Mouse (Mus musculus): ENCODE measurements around the gene Daam2. TPM values are rescaled to one million over a fixed set of nuclear protein-coding genes. Genes with fewer than 3 reads are reported as not detected.

Daam2 gene
- polyA plus RNA-seq, 1 experiment: not detected

DNA sequence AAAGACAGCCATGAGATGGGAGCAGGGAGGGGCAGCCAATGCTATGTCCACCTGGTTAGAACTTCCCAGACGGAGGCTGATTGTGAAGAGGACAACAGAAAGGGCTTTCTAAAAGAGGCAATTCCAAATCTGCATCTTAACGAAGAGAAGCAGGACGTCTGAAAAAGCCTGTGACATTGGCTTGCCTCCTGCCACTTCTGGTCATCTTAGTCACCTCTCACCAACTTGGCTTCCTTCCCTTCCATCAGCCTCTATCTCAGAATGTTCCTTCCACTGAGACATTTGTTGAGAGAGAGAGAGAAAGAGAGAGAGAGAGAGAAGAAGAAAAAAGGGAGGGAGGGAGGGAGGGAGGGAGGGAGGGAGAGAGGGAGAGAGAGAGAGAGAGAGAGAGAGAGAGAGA lies 47.1 kb downstream of the Daam2 start:
- TF ChIP-seq GATA1 (IDR thresholded peaks at IDR 0.05; ENCODE audit: low read length): no peak

GRCm38 (mm10) chr17:49515678-49516077 lies 48.5 kb downstream of the Daam2 start:
- TF ChIP-seq GATA1 (IDR thresholded peaks at IDR 0.05; ENCODE audit: low read length): no peak

DNA sequence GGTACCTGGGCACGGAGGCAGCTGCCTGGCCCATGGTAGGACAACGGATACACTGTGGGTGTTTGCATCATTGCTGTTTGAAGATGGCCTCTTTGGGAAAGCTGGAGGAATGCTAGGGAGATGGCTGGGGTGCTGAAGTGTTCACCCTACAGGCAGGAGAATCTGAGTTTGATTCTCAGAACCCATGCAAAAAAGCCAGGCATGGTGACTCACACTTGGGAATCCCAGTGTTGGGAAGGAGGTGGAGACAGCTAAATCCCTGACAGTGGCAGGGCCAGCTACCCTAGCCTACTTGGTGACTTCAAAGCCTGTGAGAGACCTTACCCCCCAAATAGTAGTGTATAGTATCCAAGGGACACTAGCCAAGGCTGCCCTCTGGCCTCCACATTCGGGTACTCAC lies 49.0 kb downstream of the Daam2 start:
- TF ChIP-seq GATA1 (IDR thresholded peaks at IDR 0.05; ENCODE audit: low read length): no peak

DNA sequence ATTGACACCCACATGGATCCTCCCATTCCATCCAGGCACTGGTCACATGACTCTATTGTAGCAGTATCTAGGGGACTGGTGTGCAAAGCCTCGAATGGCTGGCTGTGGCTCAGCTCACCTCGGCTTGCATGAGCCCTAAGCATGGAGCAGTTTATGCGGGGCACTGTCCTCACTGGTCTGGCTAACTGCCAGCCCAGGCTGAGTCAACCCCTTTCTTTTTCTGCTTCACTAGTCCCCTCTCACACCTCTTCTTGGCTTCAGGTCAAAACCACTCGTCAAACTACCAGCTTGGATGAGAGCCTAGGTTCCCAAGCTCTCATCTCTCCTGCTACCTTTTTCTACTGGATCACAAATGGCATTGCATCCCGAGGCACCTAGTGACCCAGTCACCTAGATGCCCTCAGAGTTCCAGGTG lies 51.5 kb downstream of the Daam2 start:
- TF ChIP-seq GATA1 (IDR thresholded peaks at IDR 0.05; ENCODE audit: low read length): no peak

DNA sequence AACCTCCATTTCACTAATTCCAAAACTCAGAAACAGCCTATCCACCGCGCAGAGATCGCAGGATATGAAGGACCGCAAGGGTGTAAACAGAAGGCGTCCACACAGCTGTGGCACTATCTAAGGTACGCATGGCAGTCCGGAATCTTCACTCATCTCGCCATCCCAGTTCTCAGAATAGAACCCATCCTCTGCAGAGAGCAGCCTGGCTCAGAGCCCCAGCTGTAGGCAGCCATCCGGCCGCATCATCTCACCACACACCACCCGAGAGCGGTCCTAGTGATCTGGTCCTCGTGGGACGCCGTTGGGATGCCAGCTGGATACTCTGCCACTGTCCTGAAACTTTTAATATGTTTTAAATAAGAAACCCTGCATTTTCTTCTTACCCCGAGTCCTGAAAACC lies 54.7 kb downstream of the Daam2 start:
- TF ChIP-seq GATA1 (IDR thresholded peaks at IDR 0.05; ENCODE audit: low read length): no peak

DNA sequence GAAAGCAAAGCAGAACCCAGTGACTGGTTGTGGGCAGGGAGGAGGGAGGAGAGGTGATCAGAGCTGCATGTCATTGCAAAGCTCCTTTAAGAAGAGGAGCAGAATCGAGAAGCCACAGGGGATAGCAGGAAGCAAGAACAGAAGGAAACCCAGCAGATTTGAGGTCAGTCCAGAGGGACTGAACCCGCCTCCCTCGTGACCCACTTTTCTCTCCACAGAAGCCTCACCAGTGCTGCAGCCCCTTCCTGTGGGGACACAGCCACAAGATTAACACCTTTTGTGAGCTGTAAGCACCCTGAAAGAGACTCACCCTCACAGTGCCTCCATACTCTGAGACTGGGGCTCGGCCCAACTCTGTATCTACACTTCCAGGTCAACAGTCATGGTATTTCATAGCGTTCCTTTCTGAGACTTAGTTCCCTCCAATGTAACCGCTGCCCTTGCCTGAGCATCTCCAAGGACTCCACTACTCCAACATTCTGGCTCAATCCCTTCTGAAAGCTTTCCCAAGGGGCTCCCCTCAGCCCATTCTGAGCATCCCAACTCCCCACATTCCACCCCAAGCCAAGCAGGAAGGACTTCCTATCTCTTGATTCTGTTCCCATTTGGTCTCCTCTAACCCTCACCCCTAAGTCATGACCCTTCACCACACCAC lies 60.8 kb downstream of the Daam2 start:
- no peak for TF ChIP-seq GATA1 (IDR thresholded peaks at IDR 0.05; ENCODE audit: low read length)

- no peak for TF ChIP-seq GATA1 (IDR thresholded peaks at IDR 0.05; ENCODE audit: low read length)
Measured at GRCm38 (mm10) chr17:49500234-49500633, 63.9 kb downstream of the Daam2 start.

GRCm38 (mm10) chr17:49499635-49500034 lies 64.5 kb downstream of the Daam2 start:
- no peak for TF ChIP-seq GATA1 (IDR thresholded peaks at IDR 0.05; ENCODE audit: low read length)

DNA sequence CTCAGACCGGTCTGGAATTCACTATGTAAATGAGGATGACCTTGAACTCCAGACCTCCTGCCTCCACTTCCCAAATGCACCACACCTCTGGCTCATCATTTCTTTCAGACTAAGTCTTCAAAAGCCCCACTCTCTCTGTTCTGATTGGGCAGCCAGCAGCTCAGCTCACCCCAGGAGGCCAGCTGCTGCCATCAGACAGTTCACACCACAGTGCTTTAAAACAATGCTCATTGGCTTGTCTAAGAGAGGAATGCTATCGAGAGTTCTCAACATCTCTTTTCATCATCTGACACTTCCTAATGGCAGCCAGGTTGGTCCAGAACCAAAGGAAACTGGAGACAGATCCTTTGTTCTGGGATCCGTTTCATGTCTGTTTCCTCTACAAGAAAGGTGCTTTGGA lies 66.0 kb downstream of the Daam2 start:
- no peak for TF ChIP-seq GATA1 (IDR thresholded peaks at IDR 0.05; ENCODE audit: low read length)

DNA sequence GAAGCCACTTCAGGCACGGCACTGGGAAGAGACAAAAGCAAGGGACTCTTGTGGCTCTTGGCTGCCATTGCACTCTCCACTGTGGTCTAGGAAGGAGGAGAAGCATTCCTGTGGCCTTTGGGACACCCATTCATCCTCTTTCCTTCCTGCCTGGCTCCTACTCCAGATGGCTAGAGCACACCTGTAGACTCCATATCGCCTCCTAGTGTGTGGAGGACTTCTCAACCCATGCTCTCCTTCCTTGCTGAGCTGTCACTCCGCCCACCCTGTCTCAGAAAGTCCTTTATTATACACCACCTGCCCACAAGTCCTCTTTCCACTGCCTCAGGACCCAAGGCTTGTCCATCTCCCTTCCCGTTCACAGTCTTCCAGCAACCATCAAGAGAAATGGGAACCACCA lies 70.9 kb downstream of the Daam2 start:
- no peak for TF ChIP-seq GATA1 (IDR thresholded peaks at IDR 0.05; ENCODE audit: low read length)

GRCm38 (mm10) chr17:49489098-49489497 lies 75.0 kb downstream of the Daam2 start:
- TF ChIP-seq GATA1 (IDR thresholded peaks at IDR 0.05; ENCODE audit: low read length): no peak

- TF ChIP-seq GATA1 (IDR thresholded peaks at IDR 0.05; ENCODE audit: low read length): no peak
Measured at GRCm38 (mm10) chr17:49484435-49484834, 79.7 kb downstream of the Daam2 start.

GRCm38 (mm10) chr17:49481876-49482275 lies 82.3 kb downstream of the Daam2 start:
- no peak for TF ChIP-seq GATA1 (IDR thresholded peaks at IDR 0.05; ENCODE audit: low read length)

- TF ChIP-seq GATA1 (IDR thresholded peaks at IDR 0.05; ENCODE audit: low read length): no peak
Measured at GRCm38 (mm10) chr17:49477370-49477769, 86.8 kb downstream of the Daam2 start.

DNA sequence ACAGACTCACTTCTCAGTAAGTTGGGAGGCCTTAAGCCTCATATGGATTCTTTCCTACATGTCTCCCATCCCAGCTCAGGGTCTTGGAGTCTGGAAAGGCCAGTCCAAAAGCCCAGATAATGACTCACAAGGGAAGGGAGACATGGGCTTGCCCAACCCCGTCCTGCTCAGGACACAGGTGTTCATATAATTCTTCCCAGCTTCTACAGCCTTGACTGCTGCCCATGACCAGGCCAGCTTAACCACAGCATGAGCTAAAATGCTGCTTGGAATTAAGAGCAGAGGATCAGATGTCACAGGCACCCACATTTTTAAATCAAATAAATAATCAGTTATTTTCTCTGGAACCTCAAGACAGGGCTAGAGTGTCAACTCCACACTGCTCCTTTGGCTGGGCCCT lies 89.0 kb downstream of the Daam2 start:
- TF ChIP-seq GATA1 (IDR thresholded peaks at IDR 0.05; ENCODE audit: low read length): no peak

DNA sequence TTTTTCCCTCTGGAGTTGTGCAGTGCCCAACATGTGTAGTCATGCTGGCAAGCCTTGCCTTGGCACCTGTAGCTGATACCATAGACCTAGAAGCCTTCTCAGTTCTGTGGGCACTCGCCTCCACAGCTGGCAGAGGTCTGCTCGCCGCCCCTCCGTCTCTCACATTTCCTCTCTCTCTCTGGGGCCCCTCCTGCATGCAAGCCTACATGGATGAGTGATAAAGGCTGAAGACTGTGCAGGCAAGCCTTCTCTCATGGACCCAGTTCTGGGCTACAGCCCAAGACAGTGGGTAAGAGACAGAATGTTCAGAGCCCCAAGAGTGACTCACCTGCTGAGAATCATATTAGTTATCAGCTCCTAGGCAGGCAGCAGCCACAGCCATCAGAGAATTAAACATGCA lies 90.1 kb downstream of the Daam2 start:
- no peak for TF ChIP-seq GATA1 (IDR thresholded peaks at IDR 0.05; ENCODE audit: low read length)

GRCm38 (mm10) chr17:49472626-49473025 lies 91.5 kb downstream of the Daam2 start:
- no peak for TF ChIP-seq GATA1 (IDR thresholded peaks at IDR 0.05; ENCODE audit: low read length)

DNA sequence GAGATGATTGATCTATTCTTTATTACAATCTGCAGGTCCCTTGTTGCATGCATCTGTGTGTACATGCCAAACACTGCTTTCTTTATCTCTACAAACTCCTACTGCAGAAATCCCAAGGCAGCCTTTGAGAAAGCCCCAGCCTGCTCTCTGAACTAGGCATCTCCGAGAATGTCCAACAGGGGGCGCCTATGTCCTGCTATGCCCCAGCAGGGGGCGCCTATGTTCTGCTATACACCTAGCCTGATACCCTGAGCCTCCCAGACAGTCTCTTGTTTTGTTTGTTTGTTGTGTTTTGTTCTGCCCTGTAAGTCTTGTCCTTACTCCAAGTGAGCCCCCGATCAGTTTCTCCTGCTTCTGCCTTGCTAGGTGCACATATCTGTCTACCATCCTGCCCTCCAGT lies 95.9 kb downstream of the Daam2 start:
- TF ChIP-seq GATA1 (IDR thresholded peaks at IDR 0.05; ENCODE audit: low read length): no peak

Measured in G1E-ER4 (cell line).